Mouse (Mus musculus) neutrophil, adult 5-6 weeks (primary cell): Measurements from ENCODE around the gene Rgs16. TPM values are rescaled to one million over a fixed set of nuclear protein-coding genes. Genes with fewer than 3 reads are reported as not detected.

ENCODE experiments used
- ATAC-seq: fragments of 151-379, 151-347 bp; 2 replicates; pipeline ENCODE4 v1.8.0; 2017; ENCODE audit warnings: mild to moderate bottlenecking, moderate TSS enrichment; ENCODE audit not compliant: insufficient number of reproducible peaks, poor library complexity, low FRiP score, severe bottlenecking; ENCODE audit errors: extremely low read depth
- total RNA-seq: library from RNA; stranded (forward); fragments of 200-1000 nt; gene quantifications from 2 replicates; pipeline ENCODE4 v1.2.3, GENCODE M21; 2017

Rgs16 gene
- total RNA-seq, 1 experiment from 2014 or later = not detected

- no peak for ATAC-seq
Observed at GRCm38 (mm10) chr1:153712633-153713032, 27.5 kb upstream of the Rgs16 start.

- ATAC-seq = no peak
Observed at GRCm38 (mm10) chr1:153717990-153718389, 22.2 kb upstream of the Rgs16 start.

GRCm38 (mm10) chr1:153720935-153721334 is 19.2 kb upstream of the Rgs16 start:
- no peak for ATAC-seq

GRCm38 (mm10) chr1:153721565-153722310 is 18.4 kb upstream of the Rgs16 start:
- no peak for ATAC-seq

GRCm38 (mm10) chr1:153723426-153723825 is 16.7 kb upstream of the Rgs16 start:
- ATAC-seq = peak; percentile 43; the same call in 1 of the 2 replicates

GRCm38 (mm10) chr1:153726636-153727035 is 13.5 kb upstream of the Rgs16 start:
- ATAC-seq = no peak

- ATAC-seq = no peak
Observed at GRCm38 (mm10) chr1:153729806-153730205, 10.3 kb upstream of the Rgs16 start.

GRCm38 (mm10) chr1:153730671-153731070 is 9.5 kb upstream of the Rgs16 start:
- no peak for ATAC-seq

- ATAC-seq = no peak
Observed at GRCm38 (mm10) chr1:153733181-153733580, 7.0 kb upstream of the Rgs16 start.

GRCm38 (mm10) chr1:153734866-153735265 is 5.3 kb upstream of the Rgs16 start:
- no peak for ATAC-seq

- no peak for ATAC-seq
Observed at GRCm38 (mm10) chr1:153736096-153736495, 4.1 kb upstream of the Rgs16 start.

- no peak for ATAC-seq
Observed at GRCm38 (mm10) chr1:153737101-153738085, 2.8 kb upstream of the Rgs16 start.

- ATAC-seq = no peak
Observed at GRCm38 (mm10) chr1:153739437-153740015, 623 bp upstream of the Rgs16 start.

GRCm38 (mm10) chr1:153740775-153741400 is 739 bp downstream of the Rgs16 start:
- ATAC-seq = no peak

- no peak for ATAC-seq
Observed at GRCm38 (mm10) chr1:153741551-153742316, 1.6 kb downstream of the Rgs16 start.

- no peak for ATAC-seq
Observed at GRCm38 (mm10) chr1:153742374-153743155, 2.4 kb downstream of the Rgs16 start.

GRCm38 (mm10) chr1:153746119-153746670 is 6.0 kb downstream of the Rgs16 start:
- ATAC-seq = no peak
